Mouse (Mus musculus) lung, adult 18-20 months (tissue): Measurements from ENCODE around the gene Tns4.

Source experiments
- DNase-seq, 2 experiments: peaks; one replicate each; pipeline ENCODE4 v3.0.0; 2022; ENCODE audit warnings: mixed read lengths in 2 of 2

The Tns4 gene

DNA sequence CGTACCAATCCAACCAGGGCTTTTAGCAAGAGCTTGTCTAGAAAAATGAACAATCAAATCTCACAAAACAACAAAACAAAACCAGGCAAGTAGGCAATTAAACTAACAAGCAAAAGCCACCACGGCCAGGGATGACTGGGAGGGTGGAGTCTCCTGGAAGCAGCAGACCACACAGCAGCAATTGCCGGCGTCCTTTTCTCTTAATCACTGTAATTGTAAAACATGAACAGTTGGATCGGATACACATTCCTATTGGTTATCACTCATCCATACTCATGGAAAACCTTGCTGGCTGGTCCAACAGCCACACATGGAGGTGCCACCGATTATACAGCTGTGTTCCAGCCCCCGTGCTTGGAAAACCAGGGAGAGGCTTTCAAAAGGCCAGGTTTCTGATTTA is 28.8 kb upstream of the Tns4 start:
- no peak for DNase-seq

DNA sequence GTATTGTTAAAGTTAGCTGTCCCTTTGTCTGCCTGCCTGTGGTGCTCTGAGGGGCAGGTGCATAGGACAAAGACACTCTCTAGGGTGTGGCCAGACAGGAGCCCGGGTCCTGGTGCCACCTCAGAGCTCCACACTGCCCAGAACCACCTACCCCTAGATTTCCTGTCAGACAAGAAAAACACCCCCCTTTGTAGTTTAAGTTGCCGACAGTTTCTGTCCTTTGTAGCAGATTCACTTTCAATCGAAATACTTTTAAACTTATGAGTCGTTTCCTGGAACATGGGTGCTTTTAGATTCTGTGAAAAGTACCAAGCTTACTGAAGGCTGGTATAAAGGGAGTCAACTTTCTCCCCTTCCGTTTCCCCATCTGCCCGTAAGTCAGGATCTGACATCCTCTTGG is 26.8 kb upstream of the Tns4 start:
- DNase-seq = no peak

DNA sequence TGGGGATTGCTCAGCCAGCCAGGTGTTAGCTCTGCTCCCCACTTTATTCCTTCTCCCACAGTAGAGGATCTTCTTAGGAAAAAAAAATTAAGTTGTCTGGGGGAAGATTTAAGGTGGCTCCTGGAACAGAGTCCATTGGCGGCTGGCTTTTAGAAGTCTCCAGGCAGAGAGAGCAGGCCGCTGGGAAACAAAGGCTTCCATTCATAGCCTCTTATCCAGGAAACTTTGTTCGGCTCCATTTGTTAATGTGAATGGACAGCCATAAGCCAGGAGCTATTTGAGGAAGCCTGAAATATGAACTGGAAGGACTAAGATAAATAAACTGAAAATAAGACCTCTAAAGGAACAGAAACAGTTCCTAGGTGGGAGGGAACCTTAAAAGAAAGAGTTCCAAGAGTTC is 24.0 kb upstream of the Tns4 start:
- no peak for DNase-seq

DNA sequence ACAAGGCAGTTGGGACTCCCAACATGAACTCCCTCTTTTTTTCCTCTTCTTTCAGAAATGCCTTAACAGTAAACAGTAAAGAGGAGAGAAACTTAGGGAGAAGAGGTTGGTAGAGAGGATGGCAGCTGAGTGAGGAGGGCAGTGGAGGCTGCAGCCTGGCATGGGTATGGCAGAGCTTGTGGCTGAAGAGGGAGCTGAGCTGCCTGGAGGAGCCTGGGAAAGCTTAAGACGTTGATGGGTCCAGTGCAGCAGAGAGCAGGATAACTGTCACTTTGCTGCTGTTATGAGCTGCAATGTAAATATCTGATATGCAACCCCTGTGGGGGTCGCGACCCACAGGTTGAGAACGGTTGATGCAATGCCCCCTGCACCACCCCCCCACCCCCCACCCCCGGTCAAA is 23.6 kb upstream of the Tns4 start:
- DNase-seq = no peak

DNA sequence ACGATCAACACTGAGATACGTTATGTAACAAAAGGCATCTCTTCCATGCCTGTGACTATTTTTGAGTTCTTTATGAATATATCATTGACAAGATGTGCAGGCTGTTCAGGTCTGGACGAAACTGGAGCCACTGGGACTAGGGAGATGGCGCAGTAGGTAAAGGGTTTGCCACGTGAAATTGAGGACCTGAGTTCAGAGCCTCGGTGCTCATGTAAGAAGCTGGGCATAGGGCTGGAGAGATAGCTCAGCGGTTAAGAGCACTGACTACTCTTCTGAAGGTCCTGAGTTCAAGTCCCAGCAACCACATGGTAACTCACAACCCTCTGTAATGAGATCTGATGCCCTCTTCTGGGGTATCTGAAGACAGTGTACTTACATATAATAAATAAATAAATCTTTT is 22.5 kb upstream of the Tns4 start:
- DNase-seq = no peak

DNA sequence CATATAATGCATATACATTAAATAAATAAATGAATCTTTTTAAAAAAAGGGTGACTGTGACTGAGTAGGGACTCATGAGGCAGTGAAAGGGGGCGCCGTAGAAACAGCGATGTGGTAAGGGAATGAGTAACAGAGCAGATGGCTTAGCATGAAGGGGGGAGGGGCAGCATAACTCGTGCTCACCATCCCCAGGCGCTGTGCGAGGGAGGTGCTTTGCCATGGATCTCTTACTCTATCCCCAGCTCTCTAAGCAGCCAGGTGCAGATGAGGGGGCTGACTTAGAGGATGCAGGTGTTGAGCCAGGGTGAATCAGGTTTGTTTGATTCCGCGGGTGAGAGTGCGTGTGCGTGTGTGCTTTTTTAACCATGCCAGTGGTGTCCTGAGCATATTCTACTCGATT is 22.0 kb upstream of the Tns4 start:
- no peak for DNase-seq

DNA sequence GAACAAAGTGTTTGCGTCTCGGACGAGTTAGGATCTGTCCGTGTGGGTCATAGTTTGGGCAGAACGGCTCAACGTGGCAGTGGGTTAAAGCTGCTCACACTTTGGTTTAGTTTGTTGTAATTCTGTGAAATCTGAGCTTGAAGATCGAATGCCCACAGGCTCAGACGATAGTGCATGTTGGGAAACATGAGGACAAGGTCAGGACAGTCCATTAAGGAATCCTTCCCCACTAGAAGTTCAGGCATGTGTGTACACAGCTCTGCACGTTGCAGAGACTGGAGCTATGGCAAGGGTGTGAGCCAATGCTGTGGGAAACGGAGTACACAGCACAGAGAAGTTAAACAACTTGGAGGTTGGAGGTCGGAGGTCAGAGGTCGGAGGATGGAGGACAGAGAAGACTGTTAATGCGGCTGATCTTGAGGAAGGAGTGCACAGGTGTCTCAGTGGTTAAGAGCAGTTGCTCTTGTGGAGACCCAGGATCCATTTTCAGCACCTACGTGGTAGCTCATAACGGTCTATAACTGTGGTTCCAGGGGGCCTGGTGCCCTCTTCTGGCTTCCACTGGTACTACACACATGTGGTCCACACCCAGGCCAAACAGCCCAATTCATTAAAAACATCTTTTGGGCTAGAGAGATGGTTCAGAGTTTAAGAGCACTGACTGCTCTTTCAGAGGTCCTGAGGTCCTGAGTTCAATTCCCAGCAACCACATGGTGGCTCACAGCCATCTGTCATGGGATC is 21.4 kb upstream of the Tns4 start:
- DNase-seq = no peak

DNA sequence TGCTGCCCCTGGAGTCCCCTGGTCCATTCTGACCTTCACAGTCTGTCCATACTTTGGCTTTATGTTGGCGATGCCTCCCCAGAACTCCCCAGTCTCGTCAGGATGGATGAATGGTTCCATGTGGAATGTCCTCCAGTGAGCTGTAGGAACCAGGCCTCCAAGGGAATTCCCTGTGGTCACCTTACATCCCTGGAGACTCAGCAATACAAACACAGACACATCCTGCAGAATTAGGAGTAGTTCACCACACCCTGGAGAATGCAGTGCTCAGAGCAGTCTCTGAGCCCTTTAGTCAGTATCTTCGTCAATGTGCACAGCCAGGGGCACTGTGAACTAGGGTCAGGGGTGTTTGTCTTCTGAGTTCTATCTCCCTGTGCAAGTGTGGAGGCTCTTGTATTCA is 19.2 kb upstream of the Tns4 start:
- DNase-seq = no peak

DNA sequence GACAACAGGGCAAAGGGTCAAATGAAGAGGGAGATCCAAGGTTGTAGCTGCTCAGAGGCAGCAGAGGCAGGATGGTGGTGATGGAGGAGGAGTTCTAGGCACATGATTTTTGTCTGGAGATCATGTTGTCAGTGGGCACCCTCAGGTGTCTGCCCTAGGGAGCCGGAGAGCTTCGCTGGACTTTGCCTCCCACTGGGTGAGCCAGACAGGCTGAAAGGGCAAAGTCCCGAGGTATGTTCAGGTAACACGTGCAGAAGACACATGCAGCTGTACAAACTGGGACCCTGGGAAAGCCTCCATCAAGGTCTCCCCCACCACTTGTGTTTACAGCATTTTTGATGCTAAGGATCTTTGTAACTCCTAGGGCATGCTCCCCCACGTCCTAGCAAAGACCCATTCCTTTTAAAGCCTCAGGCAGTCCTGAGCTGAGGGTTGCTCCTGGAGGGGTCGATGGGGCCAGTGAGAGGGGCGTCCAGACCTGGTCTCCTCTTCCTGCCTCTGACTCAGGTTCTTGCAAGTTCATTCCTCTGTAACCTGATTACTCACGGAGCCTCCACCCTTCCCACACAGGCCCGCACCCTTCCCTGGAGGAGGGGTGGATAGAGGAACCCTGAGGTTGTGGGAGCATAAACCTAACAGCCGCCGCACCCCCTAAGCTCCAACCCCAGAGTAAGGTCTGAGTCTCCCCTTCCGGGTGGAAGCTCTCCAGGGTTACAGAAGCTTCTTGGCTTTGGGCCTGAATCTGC is 17.0 kb upstream of the Tns4 start:
- DNase-seq = no peak

DNA sequence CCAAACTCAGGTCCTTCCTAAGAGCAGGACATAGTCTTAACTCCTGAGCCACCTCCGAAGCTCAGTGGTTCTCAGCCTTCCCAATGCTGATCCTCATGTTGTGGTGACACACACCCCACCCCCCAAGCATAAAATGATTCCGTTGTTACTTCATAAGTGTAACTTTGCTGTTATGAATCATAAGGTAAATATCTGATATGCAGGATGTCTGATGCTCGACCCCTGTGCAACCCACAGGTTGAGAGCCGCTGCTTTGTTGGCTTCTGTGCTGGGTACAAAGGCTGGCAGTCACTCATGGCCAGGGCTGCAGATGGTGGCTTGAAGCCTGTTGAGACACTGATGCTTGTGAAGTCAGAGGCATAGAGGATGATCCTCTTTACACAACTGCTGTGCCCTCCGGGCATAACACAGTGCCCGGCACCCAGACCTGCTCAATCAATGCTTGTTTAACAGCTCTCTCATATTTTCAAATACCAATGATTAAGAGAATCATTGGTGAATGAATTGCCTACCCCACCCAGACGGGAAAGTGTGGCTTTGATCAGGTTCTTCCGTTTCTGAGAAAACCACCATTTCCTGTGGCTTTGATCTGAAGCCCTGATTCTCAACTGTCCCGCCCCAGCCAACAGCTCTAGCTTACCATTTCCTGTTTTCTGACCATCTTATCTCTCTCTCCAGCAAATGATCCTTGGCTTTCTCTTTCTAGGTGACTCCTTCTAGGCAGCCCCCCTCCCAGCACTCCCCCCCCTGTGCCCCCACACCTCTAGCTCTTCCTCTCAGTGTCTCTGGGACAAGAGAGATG is 15.7 kb upstream of the Tns4 start:
- DNase-seq = no peak

DNA sequence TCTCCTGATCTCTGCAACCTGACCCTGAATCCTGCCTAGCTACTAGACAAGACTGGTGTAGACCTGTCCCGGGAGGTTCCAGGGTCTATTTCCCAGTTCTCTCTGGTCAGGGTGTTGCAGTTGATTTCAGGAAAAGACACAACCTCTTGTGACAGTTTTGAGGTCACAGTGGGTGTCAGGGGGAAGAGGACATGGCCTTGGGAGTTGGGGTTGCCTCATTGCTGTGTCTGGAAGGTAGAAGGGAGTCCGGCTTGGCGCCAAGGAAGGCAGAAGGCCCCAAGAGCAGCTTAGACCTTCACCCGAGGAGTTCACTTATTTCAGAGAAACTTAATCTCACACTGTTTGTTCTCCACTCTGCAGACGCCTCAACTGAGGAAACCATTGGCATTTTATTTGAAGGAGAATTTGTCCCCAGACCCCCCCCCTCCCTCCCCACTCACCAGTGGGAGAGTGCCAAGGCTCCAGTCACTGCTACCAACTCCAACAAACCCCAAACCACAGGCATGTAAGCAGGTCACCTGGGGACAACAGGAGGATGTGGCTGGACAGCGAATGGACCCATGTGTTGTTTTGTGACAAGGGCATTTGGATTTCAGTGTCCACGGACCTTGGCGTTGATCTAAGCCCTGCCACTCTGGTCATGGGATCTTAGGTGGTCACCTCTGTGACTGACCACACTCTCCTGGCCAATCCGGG is 13.6 kb upstream of the Tns4 start:
- DNase-seq = no peak

DNA sequence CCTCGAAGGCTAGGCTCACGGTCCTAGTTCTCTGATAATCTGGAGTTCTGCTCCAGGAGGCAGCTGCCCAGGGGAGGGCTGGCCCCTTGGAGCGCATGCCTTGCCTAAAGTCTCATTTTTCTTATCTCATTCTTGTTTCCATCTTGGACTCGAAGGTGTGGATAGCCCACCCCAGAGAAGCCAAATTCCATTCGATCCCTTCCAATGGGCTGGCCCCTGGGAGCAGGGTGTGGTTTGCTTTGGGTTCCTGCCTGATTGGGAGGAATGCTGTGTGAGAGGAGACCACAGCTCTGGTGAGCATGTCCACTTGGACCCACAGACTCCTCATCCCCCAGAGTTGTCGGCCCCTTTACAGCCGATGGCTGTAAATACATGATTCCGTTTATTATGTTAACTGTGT is 12.6 kb upstream of the Tns4 start:
- no peak for DNase-seq

DNA sequence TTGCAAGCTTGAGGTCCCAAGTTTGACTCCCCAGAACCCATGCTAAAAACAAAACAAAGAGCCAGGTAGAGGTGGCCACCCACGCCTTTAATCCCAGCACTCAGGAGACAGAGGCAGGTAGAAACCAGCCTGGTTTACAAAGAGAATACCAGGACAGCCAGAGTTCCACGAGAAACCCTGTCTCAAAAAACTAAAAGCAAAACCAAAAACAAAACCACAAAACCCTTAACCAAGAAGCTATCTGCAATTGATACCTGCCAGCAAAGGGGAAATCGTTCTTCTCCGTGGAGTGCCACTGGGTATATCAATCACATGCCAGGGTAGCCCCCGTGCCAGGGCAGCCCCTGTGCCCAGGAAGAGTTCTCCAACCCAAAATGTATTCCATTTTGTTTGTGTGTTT is 11.1 kb upstream of the Tns4 start:
- no peak for DNase-seq

DNA sequence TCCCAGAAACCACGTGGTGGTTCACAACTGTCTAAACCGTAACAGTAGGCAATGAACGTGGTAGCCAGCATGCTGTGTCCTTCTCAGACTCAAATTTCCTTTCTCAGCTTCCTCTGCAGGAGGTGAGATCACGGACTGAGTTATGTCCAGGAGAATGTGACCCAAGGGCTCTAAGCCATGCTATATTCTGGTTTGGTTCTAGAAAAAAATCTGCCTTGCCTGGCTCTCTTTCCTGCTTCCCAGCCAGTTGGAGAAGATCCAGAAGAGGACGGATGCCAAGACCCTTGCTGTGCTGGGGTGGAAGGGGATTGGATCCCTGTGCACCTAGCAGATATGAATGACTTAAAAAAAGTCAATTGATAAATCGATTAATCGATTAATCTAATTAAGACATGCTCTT is 10.4 kb upstream of the Tns4 start:
- no peak for DNase-seq

DNA sequence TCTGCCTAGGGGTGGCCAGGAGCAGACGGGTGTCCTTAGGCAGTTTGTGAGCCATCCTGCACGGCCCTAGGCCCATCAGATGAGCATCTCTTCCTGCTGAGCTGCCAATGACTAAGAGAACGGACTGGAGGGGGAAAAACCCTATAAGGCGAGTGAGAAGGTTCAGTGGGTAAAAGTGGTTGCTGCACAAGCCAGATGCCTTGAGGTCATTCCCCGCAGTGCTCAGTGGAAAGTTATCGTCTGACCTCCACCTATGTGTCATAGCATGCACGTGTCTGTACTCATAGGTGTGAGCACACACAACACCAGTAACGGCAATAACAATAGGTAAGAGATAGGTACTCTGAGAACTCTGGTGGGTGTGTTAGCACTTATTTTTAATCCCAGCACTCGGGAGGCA is 9.8 kb upstream of the Tns4 start:
- DNase-seq = no peak

DNA sequence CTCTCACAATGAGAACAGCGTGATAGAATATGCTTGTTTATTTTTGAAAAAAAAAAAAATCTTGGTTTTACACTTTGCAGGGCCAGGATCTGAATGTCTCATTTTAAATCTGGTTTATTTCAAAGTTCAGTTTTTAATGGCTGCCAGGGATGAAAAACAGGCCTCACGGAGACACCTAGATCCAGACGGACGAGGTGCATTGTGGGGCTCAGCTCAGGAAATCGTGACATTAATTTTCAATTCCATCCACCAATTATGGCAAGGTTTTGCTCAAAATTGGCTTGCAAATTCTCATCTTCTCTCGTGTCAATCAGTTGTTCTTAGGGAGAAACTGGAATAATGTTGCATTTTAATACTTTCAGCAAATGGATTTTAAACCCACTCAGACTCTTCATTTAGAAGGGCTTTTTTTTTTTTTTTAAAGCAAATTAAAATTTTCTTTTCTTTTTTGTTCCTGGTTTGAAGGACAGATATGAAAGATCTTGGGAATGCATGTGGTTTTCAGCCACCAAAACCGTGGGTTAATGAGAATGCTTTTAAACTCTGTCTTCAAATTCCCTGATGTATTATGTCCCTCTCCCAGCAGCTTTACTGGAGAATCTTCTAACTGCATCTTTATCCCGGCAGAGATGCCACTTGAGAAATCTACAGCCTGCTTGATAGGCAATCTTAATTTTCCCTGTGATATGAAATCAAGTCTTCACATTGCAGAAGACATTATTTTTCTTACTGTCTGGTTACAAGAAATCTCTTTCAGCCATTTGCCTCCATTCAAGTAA is 8.1 kb upstream of the Tns4 start:
- DNase-seq = no peak

DNA sequence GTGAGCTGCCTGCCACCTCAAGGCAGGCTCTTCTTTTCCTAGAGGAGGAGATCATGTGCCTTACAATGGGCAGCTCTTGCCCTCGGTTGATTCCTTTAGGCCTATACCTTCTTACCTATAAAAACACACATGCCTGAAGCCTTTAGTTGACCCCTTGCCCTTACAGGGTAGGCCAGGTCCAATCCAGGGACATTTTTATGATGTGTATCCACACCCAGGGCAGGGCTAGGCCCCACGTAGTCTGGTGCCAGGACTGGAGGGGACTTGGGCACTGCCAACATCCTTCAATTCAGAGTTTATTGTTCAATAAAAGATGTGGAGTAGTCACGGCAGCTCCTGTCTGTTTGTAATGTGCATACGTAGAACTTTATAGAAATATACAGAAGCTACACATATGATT is 7.3 kb upstream of the Tns4 start:
- no peak for DNase-seq

DNA sequence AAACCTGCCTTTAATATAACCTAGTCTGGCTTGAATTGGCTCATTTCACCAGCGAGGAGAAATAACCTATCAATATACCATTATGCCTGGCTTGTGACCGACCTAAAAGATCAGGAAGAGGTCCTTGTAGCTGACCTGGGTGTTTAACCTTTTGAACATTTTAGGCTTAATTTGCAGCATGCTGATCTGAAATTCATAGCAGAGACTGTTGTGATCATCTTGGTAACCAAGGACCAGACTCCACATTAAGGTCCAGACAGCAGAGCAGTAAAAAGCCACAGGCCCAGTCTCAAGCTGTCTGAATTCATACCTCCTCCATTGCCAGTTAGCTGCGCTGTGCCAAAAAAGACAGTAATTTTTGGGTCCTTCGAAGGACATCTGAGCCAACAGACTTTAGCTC is 6.7 kb upstream of the Tns4 start:
- DNase-seq = no peak

DNA sequence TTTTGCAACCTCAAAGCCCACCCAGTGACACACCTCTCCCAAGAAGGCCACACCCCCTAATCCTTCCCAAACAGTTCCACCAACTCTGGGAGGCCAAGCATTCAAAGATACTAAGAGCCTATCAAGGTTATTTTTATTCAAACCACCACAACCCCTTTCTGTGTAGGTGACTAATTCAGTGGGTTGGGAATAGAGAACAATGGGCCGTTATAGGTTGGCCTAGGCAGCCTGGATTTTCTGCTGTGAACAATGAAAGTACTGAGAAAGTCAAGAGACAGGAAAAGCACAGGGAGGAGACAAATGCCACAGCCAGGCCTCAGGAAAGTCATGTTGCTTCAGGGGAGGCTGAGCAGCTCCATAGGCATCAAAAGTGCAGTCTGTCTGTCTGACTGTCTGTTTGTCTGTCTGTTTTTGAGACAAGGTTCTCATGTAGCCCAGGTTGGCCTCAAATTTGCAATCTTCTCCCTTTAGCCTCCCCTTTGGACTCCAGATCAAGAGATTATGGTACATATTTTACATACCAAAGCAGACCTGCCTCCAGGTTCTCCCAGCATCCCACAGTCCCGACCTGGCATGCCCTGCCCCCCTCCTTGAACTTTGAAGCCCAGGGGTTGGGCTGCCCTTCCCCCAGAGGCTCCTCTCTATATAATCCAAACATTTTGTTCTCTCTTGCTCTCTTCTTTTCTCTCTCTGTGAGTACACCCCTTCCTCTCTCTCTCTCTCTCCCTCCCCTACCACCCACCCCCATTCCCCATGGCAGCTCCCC is 6.0 kb upstream of the Tns4 start:
- no peak for DNase-seq

DNA sequence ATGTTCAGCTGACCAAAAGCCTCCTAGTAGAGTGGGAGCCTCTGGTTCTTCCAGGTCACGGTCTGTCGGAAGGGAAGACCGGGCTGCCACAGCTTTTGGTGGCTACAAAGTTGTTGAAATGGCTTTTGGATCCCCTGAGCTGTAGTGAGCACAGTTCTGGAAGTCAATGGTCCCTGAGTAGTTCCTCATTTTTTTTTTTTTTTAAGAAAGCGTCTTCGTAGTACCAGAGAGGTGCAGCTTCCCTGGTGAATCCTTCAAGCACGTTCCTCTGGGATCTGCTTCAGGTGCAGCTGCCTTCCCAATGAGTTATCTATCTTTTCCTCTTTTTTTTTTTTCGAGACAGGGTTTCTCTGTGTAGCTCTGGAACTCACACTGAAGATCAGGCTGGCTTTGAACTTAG is 4.6 kb upstream of the Tns4 start:
- no peak for DNase-seq

DNA sequence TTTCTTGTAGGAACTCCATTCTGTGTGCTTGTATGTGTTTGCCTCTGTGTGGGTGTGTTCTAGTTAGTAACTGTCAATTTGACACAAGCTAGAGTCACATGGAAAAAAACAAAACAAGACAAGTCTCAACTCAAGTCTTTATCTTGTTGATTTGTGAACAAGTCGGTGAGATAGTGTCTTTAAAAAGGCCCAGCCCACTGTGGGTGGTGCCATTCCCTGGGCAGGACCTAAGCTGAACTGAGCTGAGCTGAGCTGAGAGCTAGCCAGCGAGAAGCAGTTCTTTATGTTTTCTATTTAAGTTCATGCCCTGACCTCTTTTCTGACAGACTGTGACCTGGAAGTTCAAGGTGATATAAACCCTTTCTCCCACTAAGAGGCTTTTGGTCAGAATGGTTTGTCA is 2.6 kb upstream of the Tns4 start:
- no peak for DNase-seq

DNA sequence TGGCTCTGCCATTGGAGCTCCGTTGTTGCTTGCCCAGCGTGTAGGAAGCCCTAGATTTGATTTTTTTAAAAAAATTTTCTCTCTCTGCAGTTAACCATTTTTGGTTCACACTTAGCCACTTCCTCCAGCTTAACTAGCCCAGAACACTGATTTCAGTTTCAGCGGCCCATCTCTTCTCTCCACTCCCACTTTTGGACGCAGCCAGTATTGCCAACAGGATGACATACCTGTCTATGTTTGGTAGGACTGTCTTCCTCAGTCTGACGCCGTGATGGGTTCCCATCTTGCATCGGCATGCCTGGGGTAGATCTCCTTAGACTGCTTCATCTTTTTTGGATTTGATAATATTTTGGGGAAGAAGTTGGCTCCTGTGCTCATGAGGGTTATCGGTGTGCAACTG is 1.3 kb upstream of the Tns4 start:
- DNase-seq = no peak
